Mouse (Mus musculus) cerebellum, adult 2 months (tissue): ENCODE results near the gene Psapl1. TPM values are rescaled to one million over a fixed set of nuclear protein-coding genes. Genes with fewer than 3 reads are reported as not detected.

Experiments used
- DNase-seq, 2 experiments: peaks; one replicate each; pipeline ENCODE4 v3.0.0; 2021
- H3K27ac ChIP-seq: fragments of 200-500 bp; 2 replicates; pipeline ENCODE4 v1.5.1; 2012; ENCODE audit warnings: low read length, control low read depth, inconsistent platforms; ENCODE audit not compliant: insufficient read depth
- H3K27me3 ChIP-seq: fragments of 200-500 bp; 2 replicates; pipeline ENCODE4 v1.6.1; 2012; ENCODE audit warnings: inconsistent platforms, mild to moderate bottlenecking, low read length, moderate library complexity; ENCODE audit not compliant: control insufficient read depth, insufficient read depth
- H3K4me1 ChIP-seq: fragments of 200-500 bp; 2 replicates; pipeline ENCODE4 v1.6.1; 2011; ENCODE audit warnings: low read length; ENCODE audit not compliant: control insufficient read depth, insufficient read depth
- H3K4me3 ChIP-seq: fragments of 200-500 bp; replicated peaks from 2 replicates; pipeline ENCODE3; 2011; ENCODE audit warnings: mild to moderate bottlenecking, low read depth, low read length, control low read depth; ENCODE audit not compliant: insufficient read depth
- CTCF ChIP-seq: fragments of 200-500 bp; IDR thresholded peaks from 2 replicates; pipeline ENCODE4 v1.5.1; 2011; ENCODE audit warnings: low read depth, mild to moderate bottlenecking, control low read depth, low read length, moderate library complexity, borderline replicate concordance; ENCODE audit not compliant: insufficient read depth
- POLR2A ChIP-seq: fragments of 200-500 bp; IDR thresholded peaks from 2 replicates; pipeline ENCODE4 v1.6.1; 2011; ENCODE audit warnings: low read length, control low read depth, borderline replicate concordance; ENCODE audit not compliant: insufficient read depth
- WGBS: fragments of 180-500 bp; shearing (Covaris S2); methylation state at CpG from one replicate; pipeline ENCODE4 v1.1.7; 2018; 5-methylcytosine and 5-hydroxymethylcytosine counted together
- polyA plus RNA-seq: library from polyadenylated mRNA; depleted of rRNA; stranded (reverse); fragments of >200 nt; gene quantifications from 2 replicates; pipeline ENCODE4 v1.2.3, GENCODE M21; 2012; rRNA removed

Psapl1 gene
- polyA plus RNA-seq, 1 experiment, result not detected

DNA sequence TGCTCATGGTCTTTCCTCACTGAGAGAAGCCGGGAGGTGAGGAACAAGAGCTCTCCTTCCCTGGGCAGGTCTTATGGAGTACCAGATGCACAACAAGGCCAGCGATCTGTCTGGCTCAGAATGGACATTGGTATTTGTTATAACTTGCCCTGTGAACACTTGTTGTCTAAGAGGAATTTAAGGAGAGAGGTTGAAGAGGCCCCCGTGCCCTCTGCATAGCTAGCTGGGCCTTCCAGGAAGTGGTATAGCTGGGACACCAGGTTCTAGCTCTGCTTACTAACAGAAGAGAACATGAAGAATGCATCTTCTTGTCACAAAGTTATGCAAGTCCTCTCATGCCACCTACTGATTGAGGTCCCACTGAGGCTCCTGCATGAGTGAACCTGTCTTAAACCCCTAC is 44.2 kb downstream of the Psapl1 start:
- no peak for TF ChIP-seq POLR2A
- TF ChIP-seq CTCF, result no peak
- no peaks in the 10 kb centered on the region for H3K4me1 ChIP-seq
- H3K4me3 ChIP-seq, result no peak overlapping the region
- H3K27ac ChIP-seq, result no peak overlapping the region
- DNase-seq, result no peak
- WGBS, result 79% methylated on average over 3 of the region's 3 CpGs
- no peaks in the 10 kb centered on the region for H3K27me3 ChIP-seq

DNA sequence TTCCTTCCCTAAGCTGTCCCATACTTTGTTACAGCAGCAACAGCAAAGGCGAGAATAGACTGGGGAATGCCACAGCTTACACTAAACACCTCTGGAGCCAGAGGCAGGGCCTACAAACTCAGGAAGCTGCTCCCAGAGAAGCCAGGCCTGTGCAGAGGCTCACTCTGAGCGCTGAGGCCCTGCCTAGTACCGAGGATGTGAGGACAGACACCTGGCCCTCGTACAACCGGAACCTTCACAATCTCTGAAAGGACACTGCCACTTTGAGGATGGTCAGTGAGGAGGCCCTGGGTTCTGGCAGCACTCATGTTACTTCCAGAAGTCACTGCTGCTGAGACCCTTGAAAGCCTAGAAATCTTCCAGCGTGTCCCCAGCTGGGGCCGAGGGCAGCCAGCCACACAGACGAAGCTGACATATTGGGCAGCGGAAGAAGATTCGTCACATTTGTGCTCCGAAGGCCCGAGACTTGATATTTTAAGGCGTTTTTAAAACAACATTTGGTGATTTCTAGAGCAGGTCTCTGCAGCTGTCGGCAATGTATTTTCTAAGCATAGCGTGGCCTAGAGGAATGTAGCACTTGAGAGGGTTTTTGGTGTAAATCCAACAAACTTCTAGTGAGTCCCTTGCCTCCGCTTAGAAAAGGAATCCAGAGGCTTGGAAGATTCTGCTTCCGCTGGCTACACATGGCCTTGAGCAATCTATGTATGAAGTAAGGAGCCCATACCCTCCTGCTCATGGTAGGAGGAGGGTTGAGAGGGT is 49.1 kb downstream of the Psapl1 start:
- Histone ChIP-seq H3K27ac (no peak overlapping the region), H3K27me3 (no peaks in the 10 kb centered on the region), H3K4me1 (no peaks in the 10 kb centered on the region), H3K4me3 (no peak overlapping the region)
- WGBS, result 82% methylated on average over 17 of the region's 17 CpGs
- TF ChIP-seq CTCF (no peak), POLR2A (no peak)
- no peak for DNase-seq

DNA sequence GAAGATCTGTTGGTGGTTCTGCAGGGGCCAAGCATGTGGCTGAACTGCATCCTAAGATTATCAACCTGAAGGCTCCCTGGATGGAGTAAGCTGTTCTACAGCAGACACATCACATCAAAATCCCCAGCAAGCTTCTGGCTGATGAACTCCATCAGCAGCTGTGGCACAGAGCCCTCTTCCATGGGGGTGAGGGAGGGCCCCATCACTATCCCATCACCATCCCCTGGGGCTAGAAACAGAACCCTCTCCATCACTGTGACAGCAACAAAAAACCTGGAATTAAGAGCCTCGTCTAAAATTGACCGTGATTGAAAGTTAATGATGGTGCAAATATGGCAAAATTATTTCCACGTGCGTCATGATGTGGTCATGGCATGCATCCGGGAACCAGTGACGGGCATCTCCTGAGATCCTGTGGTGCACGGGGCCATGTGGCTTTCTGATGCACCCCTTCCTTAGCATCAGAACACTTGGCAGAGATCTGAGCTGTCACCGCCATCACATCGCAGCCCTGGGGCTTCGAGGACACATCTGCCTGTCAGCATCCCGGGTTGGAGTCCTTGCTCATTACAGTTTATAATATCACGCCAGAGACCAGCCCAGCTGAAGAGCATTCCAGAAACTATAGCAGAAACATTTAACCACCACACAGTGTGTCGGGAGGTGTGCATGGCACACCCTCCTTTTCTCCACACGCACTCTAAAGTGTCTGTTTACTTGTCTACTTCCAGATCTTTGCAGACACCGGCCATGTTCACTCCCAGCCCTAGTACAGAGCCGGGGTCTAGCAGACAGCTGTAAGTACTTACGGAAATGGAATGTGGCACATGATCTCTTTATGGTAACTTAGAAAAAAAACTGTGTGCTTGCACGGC is 51.1 kb downstream of the Psapl1 start:
- no peak overlapping the region for H3K4me3 ChIP-seq
- no peak for DNase-seq
- WGBS, result 34% methylated on average over 18 of the region's 18 CpGs
- no peak for TF ChIP-seq CTCF
- no peak for TF ChIP-seq POLR2A
- H3K4me1 ChIP-seq, result 0 out of 2 replicates have a peak, but pooled peaks cover 4% of the 10 kb centered on the region
- H3K27me3 ChIP-seq, result no peaks in the 10 kb centered on the region
- no peak overlapping the region for H3K27ac ChIP-seq

Other genes starting within 250 kb of the Psapl1 start
- gene Sorcs2, start 194.1 kb downstream of the Psapl1 start, polyA plus RNA-seq, result 8.0 and 8.7 TPM in 2 replicates